In genomic region chr14:55682118-55682493, GRCm38 (mm10) we compare ENCODE assay signal across 8 mouse cellular contexts. TPM values are rescaled to one million over a fixed set of nuclear protein-coding genes. Genes with fewer than 3 reads are reported as not detected.
DNase-seq lines count a peak whose midpoint lies in the region; ATAC-seq and TF ChIP-seq lines count a peak whose summit lies in the region.

No protein-coding gene starts in this region.

- H3K4me1 ChIP-seq in heart, embryonic 11.5 days (ENCODE audit: control insufficient read depth, insufficient read depth, low read length): 0 out of 2 replicates have a peak, but pooled peaks cover 7% of the 10 kb centered on the region
- H3K4me1 ChIP-seq in E14TG2a.4 (replicated peaks; ENCODE audit: low read depth, low read length): peaks cover 30% of the 10 kb centered on the region
- H3K4me1 ChIP-seq in forebrain, embryonic 15.5 days: peaks cover 11% of the 10 kb centered on the region
- H3K4me1 ChIP-seq in liver, embryonic 16.5 days (ENCODE audit: control insufficient read depth, low read depth, low read length): peaks cover 13% of the 10 kb centered on the region

- DNase-seq in heart, adult 11 months: no peak
- DNase-seq in cerebellum, postnatal 10 days: no peak
- DNase-seq in cerebellum, adult 18-20 months: no peak
- no peak for DNase-seq in layer of hippocampus, adult 9-11 months

- H3K4me3 ChIP-seq in heart, embryonic 11.5 days (ENCODE audit: low read depth, low read length): peak overlapping the region; percentile 88
- H3K4me3 ChIP-seq in E14TG2a.4 (replicated peaks; ENCODE audit: low read length): peak overlapping the region; percentile 95
- H3K4me3 ChIP-seq in forebrain, embryonic 15.5 days: peak overlapping the region; percentile 79
- peak overlapping the region; percentile 74 for H3K4me3 ChIP-seq in liver, embryonic 16.5 days (ENCODE audit: low read depth, low read length)

- no peak for TF ChIP-seq CTCF in E14TG2a.4 (conservative IDR thresholded peaks at IDR 0.05; ENCODE audit: low read length)

- peak overlapping the region; percentile 89; the same call in 1 of the 2 replicates for H3K27ac ChIP-seq in heart, embryonic 11.5 days (ENCODE audit: low read depth, low read length)
- peak overlapping the region; percentile 73 for H3K27ac ChIP-seq in forebrain, embryonic 15.5 days (replicated peaks)
- peak overlapping the region; percentile 95 for H3K27ac ChIP-seq in liver, embryonic 16.5 days (ENCODE audit: low read length)

- H3K9me3 ChIP-seq in heart, embryonic 11.5 days (replicated peaks; ENCODE audit: control insufficient read depth, low read length): no peaks in the 10 kb centered on the region
- H3K9me3 ChIP-seq in E14TG2a.4 (ENCODE audit: low read length): no peaks in the 10 kb centered on the region
- H3K9me3 ChIP-seq in forebrain, embryonic 15.5 days: no peaks in the 10 kb centered on the region
- no peaks in the 10 kb centered on the region for H3K9me3 ChIP-seq in liver, embryonic 16.5 days (replicated peaks; ENCODE audit: control insufficient read depth, low read length)

- peak overlapping the region; percentile 88 for H3K9ac ChIP-seq in heart, embryonic 11.5 days (ENCODE audit: low read depth, low read length)
- peak overlapping the region; percentile 66 for H3K9ac ChIP-seq in forebrain, embryonic 15.5 days (replicated peaks)
- H3K9ac ChIP-seq in liver, embryonic 16.5 days (ENCODE audit: low read depth, low read length): peak overlapping the region; percentile 82

- ATAC-seq in heart, embryonic 11.5 days (replicated peaks; ENCODE audit: insufficient number of reproducible peaks, low FRiP score, low TSS enrichment): no peak
- ATAC-seq in forebrain, embryonic 15.5 days (replicated peaks): peak; percentile 45; the same call in 1 of the 2 replicates
- no peak for ATAC-seq in liver, embryonic 16.5 days (ENCODE audit: low read depth)

- WGBS in heart, embryonic 11.5 days (ENCODE audit: insufficient replicate concordance): 18% methylated on average over 3 of the region's 3 CpGs
- 6% methylated on average over 3 of the region's 3 CpGs for WGBS in forebrain, embryonic 15.5 days
- WGBS in liver, embryonic 16.5 days (ENCODE audit: insufficient replicate concordance): 11% methylated on average over 3 of the region's 3 CpGs

- H3K36me3 ChIP-seq in heart, embryonic 11.5 days (ENCODE audit: control insufficient read depth, insufficient read depth, low read length): peaks cover 24% of the 10 kb centered on the region
- H3K36me3 ChIP-seq in E14TG2a.4 (ENCODE audit: insufficient read depth, low read length): peaks cover 39% of the 10 kb centered on the region
- peaks cover 27% of the 10 kb centered on the region for H3K36me3 ChIP-seq in forebrain, embryonic 15.5 days
- peaks cover 30% of the 10 kb centered on the region for H3K36me3 ChIP-seq in liver, embryonic 16.5 days (ENCODE audit: control insufficient read depth, insufficient read depth)

- H3K4me2 ChIP-seq in heart, embryonic 11.5 days: peak overlapping the region; percentile 78
- peak overlapping the region; percentile 90 for H3K4me2 ChIP-seq in forebrain, embryonic 15.5 days (replicated peaks)
- H3K4me2 ChIP-seq in liver, embryonic 16.5 days (ENCODE audit: low read depth, low read length): peak overlapping the region; percentile 83

- no peaks in the 10 kb centered on the region for H3K27me3 ChIP-seq in heart, embryonic 11.5 days (ENCODE audit: control insufficient read depth, insufficient read depth, low read length)
- H3K27me3 ChIP-seq in E14TG2a.4 (ENCODE audit: insufficient read depth, low read length): no peaks in the 10 kb centered on the region
- no peaks in the 10 kb centered on the region for H3K27me3 ChIP-seq in forebrain, embryonic 15.5 days
- no peaks in the 10 kb centered on the region for H3K27me3 ChIP-seq in liver, embryonic 16.5 days (ENCODE audit: control insufficient read depth, insufficient read depth, low read depth, low read length)

RNA-seq across cellular contexts. Expression of gene Tinf2, which starts 0.5 kb away (rescaled TPM):
- 39.6 and 42.3 TPM in 2 replicates for polyA plus RNA-seq in heart, embryonic 11.5 days (2014; fragmentation: Nextera tagmentation; extraction: Ambion mirVana)
- 32.9 and 36.2 TPM in 2 replicates for polyA plus RNA-seq in forebrain, embryonic 15.5 days (2015; fragmentation: Nextera tagmentation; extraction: Ambion mirVana)
- 17.8 and 20.1 TPM in 2 replicates for polyA plus RNA-seq in liver, embryonic 16.5 days (2015; fragmentation: Nextera tagmentation; extraction: Ambion mirVana)

RNA-seq across cellular contexts. Expression of gene Nedd8, which starts 10.2 kb away (rescaled TPM):
- 512 and 535 TPM in 2 replicates for polyA plus RNA-seq in heart, embryonic 11.5 days (2014; fragmentation: Nextera tagmentation; extraction: Ambion mirVana)
- 563 and 611 TPM in 2 replicates for polyA plus RNA-seq in forebrain, embryonic 15.5 days (2015; fragmentation: Nextera tagmentation; extraction: Ambion mirVana)
- 212 and 230 TPM in 2 replicates for polyA plus RNA-seq in liver, embryonic 16.5 days (2015; fragmentation: Nextera tagmentation; extraction: Ambion mirVana)

RNA-seq across cellular contexts. Expression of gene Gmpr2, which starts 10.4 kb away (rescaled TPM):
- 41.3 and 43.3 TPM in 2 replicates for polyA plus RNA-seq in heart, embryonic 11.5 days (2014; fragmentation: Nextera tagmentation; extraction: Ambion mirVana)
- polyA plus RNA-seq in forebrain, embryonic 15.5 days (2015; fragmentation: Nextera tagmentation; extraction: Ambion mirVana): 56.7 and 62.2 TPM in 2 replicates
- 20.9 and 22.8 TPM in 2 replicates for polyA plus RNA-seq in liver, embryonic 16.5 days (2015; fragmentation: Nextera tagmentation; extraction: Ambion mirVana)

RNA-seq across cellular contexts. Expression of gene Mdp1, which starts 21.8 kb away (rescaled TPM):
- polyA plus RNA-seq in heart, embryonic 11.5 days (2014; fragmentation: Nextera tagmentation; extraction: Ambion mirVana): 72.0 and 74.2 TPM in 2 replicates
- 66.0 and 68.5 TPM in 2 replicates for polyA plus RNA-seq in forebrain, embryonic 15.5 days (2015; fragmentation: Nextera tagmentation; extraction: Ambion mirVana)
- polyA plus RNA-seq in liver, embryonic 16.5 days (2015; fragmentation: Nextera tagmentation; extraction: Ambion mirVana): 14.1 and 16.8 TPM in 2 replicates

RNA-seq across cellular contexts. Expression of gene Tgm1, which starts 31.6 kb away (rescaled TPM):
- polyA plus RNA-seq in heart, embryonic 11.5 days (2014; fragmentation: Nextera tagmentation; extraction: Ambion mirVana): 0.13 and 0.30 TPM in 2 replicates
- polyA plus RNA-seq in forebrain, embryonic 15.5 days (2015; fragmentation: Nextera tagmentation; extraction: Ambion mirVana): 0.09 and 0.20 TPM in 2 replicates
- polyA plus RNA-seq in liver, embryonic 16.5 days (2015; fragmentation: Nextera tagmentation; extraction: Ambion mirVana): 2.8 and 3.1 TPM in 2 replicates
